Mouse (Mus musculus): ENCODE measurements around the gene Txndc5. TPM values are rescaled to one million over a fixed set of nuclear protein-coding genes. Genes with fewer than 3 reads are reported as not detected.

Gene Txndc5
- polyA plus RNA-seq, 1 experiment from 2014 or later, result 104 TPM

DNA sequence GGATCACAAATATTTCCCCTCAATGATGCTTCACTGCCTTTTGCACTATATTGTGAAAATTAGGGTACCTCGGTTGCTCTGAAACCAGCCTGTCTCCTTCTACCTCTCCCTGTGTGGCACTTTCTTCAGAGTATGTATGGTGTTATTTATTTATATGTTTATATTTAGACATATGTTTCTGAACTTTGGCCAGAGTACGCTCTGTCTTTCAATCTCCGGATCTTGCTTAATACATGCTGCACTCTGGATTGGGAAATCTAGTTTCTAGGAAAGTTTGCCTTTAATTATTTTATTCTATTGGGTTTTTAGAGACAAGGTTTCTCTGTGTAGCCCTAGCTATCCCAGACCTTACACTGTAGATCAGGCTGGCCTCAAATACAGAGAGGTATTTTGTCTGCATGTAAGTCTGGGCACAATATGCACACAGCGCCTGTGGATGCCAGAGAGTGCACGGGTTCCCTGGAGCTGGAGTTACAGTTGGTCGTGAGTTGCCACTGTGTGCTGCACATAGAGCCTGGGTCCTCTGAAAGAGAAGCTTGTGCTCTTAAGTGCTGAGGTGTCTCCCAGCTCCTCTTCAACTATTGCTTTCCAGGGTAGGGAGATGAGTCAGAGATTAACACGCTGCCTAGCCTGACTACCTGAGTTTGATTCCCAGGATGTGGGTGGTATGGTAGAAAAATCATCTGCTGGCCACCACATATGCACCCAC lies 10.7 kb upstream of the Txndc5 start:
- ATAC-seq, result no peak
- no peak overlapping the region for H3K9ac ChIP-seq
- no peak overlapping the region for H3K27ac ChIP-seq
- H3K4me3 ChIP-seq, result no peak overlapping the region
- H3K9me3 ChIP-seq (replicated peaks), result no peaks in the 10 kb centered on the region
- H3K36me3 ChIP-seq, result no peaks in the 10 kb centered on the region
- 75% methylated on average over 7 of the region's 7 CpGs for WGBS (ENCODE audit: insufficient replicate concordance)
- no peaks in the 10 kb centered on the region for H3K27me3 ChIP-seq (replicated peaks)
- no peaks in the 10 kb centered on the region for H3K4me1 ChIP-seq
- H3K4me2 ChIP-seq, result no peak overlapping the region

- Histone ChIP-seq H3K9me3 (replicated peaks) (no peaks in the 10 kb centered on the region), H3K4me2 (no peak overlapping the region), H3K27ac (no peak overlapping the region), H3K27me3 (replicated peaks) (peaks cover 15% of the 10 kb centered on the region; the same call in 1 of the 2 replicates), H3K36me3 (no peaks in the 10 kb centered on the region), H3K4me3 (no peak overlapping the region), H3K4me1 (peaks cover 5% of the 10 kb centered on the region; the same call in 1 of the 2 replicates), H3K9ac (no peak overlapping the region)
- ATAC-seq, result no peak
Measured at GRCm38 (mm10) chr13:38537521-38537920, 8.9 kb upstream of the Txndc5 start.

GRCm38 (mm10) chr13:38534731-38535130 lies 6.1 kb upstream of the Txndc5 start:
- Histone ChIP-seq H3K27ac (no peak overlapping the region), H3K4me3 (no peak overlapping the region), H3K9ac (no peak overlapping the region), H3K9me3 (replicated peaks) (no peaks in the 10 kb centered on the region), H3K36me3 (no peaks in the 10 kb centered on the region), H3K27me3 (replicated peaks) (peaks cover 35% of the 10 kb centered on the region), H3K4me1 (peaks cover 5% of the 10 kb centered on the region; the same call in 1 of the 2 replicates), H3K4me2 (no peak overlapping the region)
- WGBS (ENCODE audit: insufficient replicate concordance), result 53% methylated on average over 6 of the region's 6 CpGs
- ATAC-seq, result no peak

DNA sequence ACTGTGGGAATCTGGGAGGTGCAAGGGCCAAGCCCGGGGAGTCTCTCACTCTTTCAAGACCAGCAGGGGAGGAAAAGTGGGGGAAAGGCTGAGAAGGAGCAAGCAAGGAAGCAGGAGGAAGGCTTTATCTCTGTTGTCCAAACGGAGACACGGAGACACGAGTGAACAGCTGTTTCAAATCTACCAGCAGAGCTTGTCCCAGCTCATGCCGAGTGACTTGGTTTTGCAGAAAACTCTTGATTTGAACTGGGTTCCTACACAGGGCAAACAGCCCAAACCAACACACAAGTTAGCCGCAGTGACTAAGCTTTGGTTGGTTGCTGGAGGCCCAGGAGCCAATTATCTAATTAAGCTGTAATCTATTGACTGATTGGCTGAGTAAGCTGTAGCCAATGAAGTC lies 5.4 kb upstream of the Txndc5 start:
- Histone ChIP-seq H3K27ac (no peak overlapping the region), H3K4me2 (no peak overlapping the region), H3K4me3 (no peak overlapping the region), H3K9ac (no peak overlapping the region), H3K9me3 (replicated peaks) (no peaks in the 10 kb centered on the region), H3K36me3 (no peaks in the 10 kb centered on the region), H3K4me1 (peaks cover 8% of the 10 kb centered on the region), H3K27me3 (replicated peaks) (peaks cover 42% of the 10 kb centered on the region)
- 21% methylated on average over 6 of the region's 6 CpGs for WGBS (ENCODE audit: insufficient replicate concordance)
- ATAC-seq, result no peak

- no peak for ATAC-seq
Measured at GRCm38 (mm10) chr13:38533461-38533860, 4.8 kb upstream of the Txndc5 start.

GRCm38 (mm10) chr13:38531498-38531897 lies 2.9 kb upstream of the Txndc5 start:
- no peak overlapping the region for H3K27ac ChIP-seq
- H3K27me3 ChIP-seq (replicated peaks), result peaks cover 47% of the 10 kb centered on the region
- H3K4me3 ChIP-seq, result no peak overlapping the region
- no peak overlapping the region for H3K4me2 ChIP-seq
- ATAC-seq, result no peak
- H3K36me3 ChIP-seq, result no peaks in the 10 kb centered on the region
- peaks cover 31% of the 10 kb centered on the region for H3K4me1 ChIP-seq
- no peaks in the 10 kb centered on the region for H3K9me3 ChIP-seq (replicated peaks)
- no peak overlapping the region for H3K9ac ChIP-seq
- 78% methylated on average over 4 of the region's 4 CpGs for WGBS (ENCODE audit: insufficient replicate concordance)

More at GRCm38 (mm10) chr13:38533461-38533860, 4.8 kb upstream of the Txndc5 start:
- Histone ChIP-seq H3K9me3 (replicated peaks) (no peaks in the 10 kb centered on the region), H3K9ac (no peak overlapping the region), H3K4me1 (peaks cover 14% of the 10 kb centered on the region), H3K27ac (no peak overlapping the region), H3K4me2 (no peak overlapping the region), H3K36me3 (no peaks in the 10 kb centered on the region), H3K4me3 (no peak overlapping the region), H3K27me3 (replicated peaks) (peaks cover 47% of the 10 kb centered on the region)
- WGBS (ENCODE audit: insufficient replicate concordance), result 64% methylated on average over 10 of the region's 10 CpGs

GRCm38 (mm10) chr13:38529576-38529975 lies 952 bp upstream of the Txndc5 start:
- Histone ChIP-seq H3K27ac (no peak overlapping the region), H3K4me3 (no peak overlapping the region), H3K27me3 (replicated peaks) (peaks cover 47% of the 10 kb centered on the region), H3K9me3 (replicated peaks) (no peaks in the 10 kb centered on the region), H3K4me1 (peaks cover 47% of the 10 kb centered on the region), H3K9ac (no peak overlapping the region), H3K36me3 (no peaks in the 10 kb centered on the region), H3K4me2 (no peak overlapping the region)
- no peak for ATAC-seq
- 69% methylated on average over 6 of the region's 6 CpGs for WGBS (ENCODE audit: insufficient replicate concordance)

DNA sequence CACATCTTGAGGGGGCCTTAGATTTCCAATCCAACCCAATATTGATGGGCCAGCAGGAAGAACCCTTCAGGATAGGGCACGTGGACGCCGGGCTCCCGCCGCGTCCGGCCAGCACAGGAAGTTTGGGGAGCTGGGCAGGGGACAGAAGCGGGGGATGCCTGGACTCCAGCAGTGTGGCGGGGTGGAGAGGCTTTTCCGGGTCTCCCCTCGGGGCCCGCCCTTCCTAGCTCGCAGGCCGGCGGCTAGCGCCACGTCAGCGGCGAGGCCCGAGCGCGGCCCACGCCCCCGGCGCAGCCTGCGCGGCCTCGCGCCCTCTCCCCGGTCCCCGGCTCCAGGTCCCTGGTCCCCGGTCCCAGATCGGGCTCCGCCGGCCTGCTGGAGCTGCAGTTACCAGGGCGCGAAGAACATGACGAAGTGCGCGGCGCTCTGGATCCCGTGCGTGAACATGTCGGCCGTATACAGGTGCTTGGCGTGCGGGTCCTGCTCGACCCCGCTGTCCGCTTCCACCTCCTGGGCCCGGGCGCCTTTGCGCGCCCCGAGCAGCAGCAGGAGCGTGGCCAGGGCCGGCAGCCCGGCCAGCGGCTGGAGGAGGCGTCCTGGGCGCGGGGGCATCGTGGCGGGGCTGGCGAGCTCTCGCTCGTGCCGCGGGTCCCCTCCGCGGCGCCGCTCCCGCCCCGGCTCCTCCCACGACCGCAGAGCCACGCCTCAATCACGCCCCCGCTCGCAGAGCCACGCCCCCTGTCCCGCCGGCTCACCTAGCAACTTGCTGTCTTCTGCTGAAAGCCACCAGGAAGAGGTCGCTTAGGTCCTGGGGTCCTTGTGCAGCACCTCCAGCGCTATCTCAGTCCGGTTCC lies 600 bp downstream of the Txndc5 start:
- H3K4me2 ChIP-seq, result peak overlapping the region; percentile 100
- peak overlapping the region; percentile 84 for H3K27ac ChIP-seq
- peak; percentile 89 for ATAC-seq
- H3K36me3 ChIP-seq, result peaks cover 7% of the 10 kb centered on the region
- peaks cover 42% of the 10 kb centered on the region for H3K4me1 ChIP-seq
- H3K27me3 ChIP-seq (replicated peaks), result peaks cover 37% of the 10 kb centered on the region
- H3K4me3 ChIP-seq, result peak overlapping the region; percentile 84
- WGBS (ENCODE audit: insufficient replicate concordance), result under 1% methylated on average over 86 of the region's 87 CpGs
- no peaks in the 10 kb centered on the region for H3K9me3 ChIP-seq (replicated peaks)
- H3K9ac ChIP-seq, result peak overlapping the region; percentile 88

GRCm38 (mm10) chr13:38527041-38527796 lies 1.4 kb downstream of the Txndc5 start:
- peak overlapping the region; percentile 84 for H3K4me3 ChIP-seq
- H3K36me3 ChIP-seq, result peaks cover 15% of the 10 kb centered on the region
- peak overlapping the region; percentile 100 for H3K4me2 ChIP-seq
- peak overlapping the region; percentile 84 for H3K27ac ChIP-seq
- peaks cover 42% of the 10 kb centered on the region for H3K4me1 ChIP-seq
- ATAC-seq, result peak; percentile 22; the same call in 1 of the 2 replicates
- H3K9ac ChIP-seq, result peak overlapping the region; percentile 88
- WGBS (ENCODE audit: insufficient replicate concordance), result 12% methylated on average over 15 of the region's 15 CpGs
- H3K27me3 ChIP-seq (replicated peaks), result peaks cover 29% of the 10 kb centered on the region
- H3K9me3 ChIP-seq (replicated peaks), result no peaks in the 10 kb centered on the region

- Histone ChIP-seq H3K9me3 (replicated peaks) (no peaks in the 10 kb centered on the region), H3K27me3 (replicated peaks) (peaks cover 24% of the 10 kb centered on the region), H3K4me3 (0 out of 2 replicates have a peak overlapping the region, but pooled peaks have one; percentile 84), H3K36me3 (peaks cover 26% of the 10 kb centered on the region), H3K4me2 (peak overlapping the region; percentile 100), H3K27ac (no peak overlapping the region), H3K9ac (no peak overlapping the region), H3K4me1 (peaks cover 42% of the 10 kb centered on the region)
- 79% methylated on average over 2 of the region's 2 CpGs for WGBS (ENCODE audit: insufficient replicate concordance)
- ATAC-seq, result no peak
Measured at GRCm38 (mm10) chr13:38526116-38526515, 2.5 kb downstream of the Txndc5 start.

- H3K9me3 ChIP-seq (replicated peaks), result no peaks in the 10 kb centered on the region
- peaks cover 17% of the 10 kb centered on the region for H3K27me3 ChIP-seq (replicated peaks)
- peaks cover 42% of the 10 kb centered on the region for H3K4me1 ChIP-seq
- WGBS (ENCODE audit: insufficient replicate concordance), result 80% methylated on average over 3 of the region's 3 CpGs
- H3K9ac ChIP-seq, result no peak overlapping the region
- no peak overlapping the region for H3K4me3 ChIP-seq
- ATAC-seq, result no peak
- no peak overlapping the region for H3K27ac ChIP-seq
- H3K36me3 ChIP-seq, result peaks cover 35% of the 10 kb centered on the region
- no peak overlapping the region for H3K4me2 ChIP-seq
Measured at GRCm38 (mm10) chr13:38525261-38525660, 3.4 kb downstream of the Txndc5 start.
